Mouse (Mus musculus): Measurements from ENCODE around the gene Ina.
"Not testable (repeated sequence)": the region's sequence is repeated elsewhere in the genome, so short reads cannot be mapped to it uniquely, and the experiment has no call there.

The Ina gene

DNA sequence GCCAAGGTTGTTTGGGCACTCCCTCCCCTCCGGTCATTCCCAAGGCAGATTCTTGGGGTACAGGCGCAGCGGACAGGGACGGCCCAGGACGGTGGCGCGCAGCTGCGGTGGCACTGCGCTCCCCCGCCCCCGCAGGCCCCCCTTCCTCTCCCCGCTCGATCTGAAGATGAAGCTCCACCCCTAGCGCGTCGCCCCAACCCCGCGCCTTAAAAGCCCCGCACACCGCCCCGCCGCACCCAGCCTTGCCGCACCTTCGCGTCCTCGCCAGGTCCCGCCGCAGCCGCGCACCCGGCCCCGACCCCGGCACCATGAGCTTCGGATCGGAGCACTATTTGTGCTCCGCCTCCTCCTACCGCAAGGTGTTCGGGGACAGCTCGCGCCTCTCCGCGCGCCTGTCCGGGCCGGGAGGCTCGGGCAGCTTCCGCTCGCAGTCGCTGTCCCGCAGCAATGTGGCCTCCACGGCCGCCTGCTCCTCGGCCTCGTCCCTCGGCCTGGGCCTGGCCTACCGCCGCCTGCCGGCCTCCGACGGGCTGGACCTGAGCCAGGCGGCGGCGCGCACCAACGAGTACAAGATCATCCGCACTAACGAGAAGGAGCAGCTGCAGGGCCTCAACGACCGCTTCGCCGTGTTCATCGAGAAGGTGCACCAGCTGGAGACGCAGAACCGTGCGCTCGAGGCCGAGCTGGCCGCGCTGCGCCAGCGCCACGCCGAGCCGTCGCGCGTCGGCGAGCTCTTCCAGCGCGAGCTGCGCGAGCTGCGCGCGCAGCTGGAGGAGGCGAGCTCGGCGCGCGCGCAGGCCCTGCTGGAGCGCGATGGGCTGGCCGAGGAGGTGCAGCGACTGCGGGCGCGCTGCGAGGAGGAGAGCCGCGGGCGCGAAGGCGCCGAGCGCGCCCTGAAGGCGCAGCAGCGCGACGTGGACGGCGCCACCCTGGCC, at the start of gene Ina, which contains the start of gene Nt5c2:
Gene Ina (plus strand): TSS at position 252 of the 935 bp plus-strand sequence.
Gene Nt5c2 (minus strand): TSS at position 707 of the 935 bp plus-strand sequence.
- DNase-seq, result no peak

DNA sequence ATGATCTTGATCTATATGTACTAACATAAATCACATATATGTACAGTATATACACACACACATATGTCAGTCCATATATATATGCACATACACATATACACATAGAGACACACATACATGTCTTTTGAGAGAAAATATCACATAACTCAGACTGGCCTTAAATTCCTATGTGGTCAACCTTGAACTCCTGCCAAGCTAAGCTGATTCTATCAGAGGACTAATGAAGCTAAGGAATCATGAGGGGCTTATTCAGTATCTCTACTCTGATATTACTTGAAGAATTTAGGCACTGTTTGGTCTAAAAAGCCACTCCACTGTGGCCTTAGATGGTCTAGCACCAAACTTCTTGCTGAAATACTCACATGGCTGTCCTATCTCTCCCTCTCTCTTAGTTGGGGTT, 49.0 kb upstream of the Ina start:
- no peak for DNase-seq

DNA sequence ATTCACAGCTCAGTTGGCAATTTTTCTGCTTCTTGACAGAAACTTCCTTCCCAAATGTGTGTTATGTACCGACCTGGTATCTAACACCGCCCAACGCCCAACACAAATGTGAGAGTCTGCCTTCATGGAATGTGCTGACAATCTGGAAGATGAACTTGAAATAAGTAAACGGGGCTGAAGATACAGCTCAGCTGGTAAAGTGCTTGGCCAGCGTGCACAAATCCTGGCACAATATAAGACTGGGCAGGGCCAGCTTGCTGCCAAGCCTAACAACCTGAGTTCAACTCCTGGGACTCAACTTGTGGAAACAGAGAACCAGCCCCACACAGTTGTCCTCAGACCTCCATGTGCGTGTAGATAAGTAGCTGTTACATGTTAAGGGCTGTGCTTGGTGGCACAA, 48.2 kb upstream of the Ina start:
- DNase-seq, result no peak

DNA sequence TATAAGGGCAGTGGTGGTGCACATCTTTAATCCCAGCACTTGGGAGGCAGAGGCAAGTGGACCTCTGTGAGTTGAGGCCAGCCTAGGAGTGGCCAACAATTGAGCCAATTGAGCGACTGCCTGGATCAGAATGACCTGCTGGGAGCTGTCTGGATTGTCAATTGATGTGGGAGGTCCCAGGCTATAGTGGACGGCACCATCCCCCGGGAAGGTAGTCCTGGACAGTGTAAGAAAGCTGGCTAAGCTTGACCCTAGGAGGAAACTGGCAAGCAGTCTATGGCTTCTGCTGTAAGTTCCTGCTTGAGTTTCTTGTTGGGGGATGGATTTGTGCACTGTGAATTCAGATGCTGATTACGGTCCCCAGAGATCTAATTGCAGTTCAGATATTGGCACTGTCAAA, 46.6 kb upstream of the Ina start:
- no peak for DNase-seq

DNA sequence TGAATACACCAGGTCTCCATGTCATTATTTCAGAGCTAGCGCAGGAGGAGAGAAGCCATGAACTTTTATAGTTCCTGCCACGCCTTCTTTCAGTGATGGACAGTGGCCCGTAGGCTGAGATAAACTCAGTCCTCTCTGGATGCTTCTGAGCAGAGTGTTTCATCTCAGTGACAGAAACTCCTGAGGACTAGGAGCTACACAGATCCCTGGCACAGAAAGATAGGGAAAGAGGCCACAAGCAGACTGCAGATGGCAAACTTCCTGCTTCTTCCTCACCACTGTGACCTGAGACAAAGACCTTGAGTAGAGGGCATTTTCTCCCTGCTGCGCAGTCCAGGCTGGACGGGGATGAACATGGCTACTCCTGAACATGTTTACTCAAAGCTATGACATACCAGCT, 45.7 kb upstream of the Ina start:
- no peak for DNase-seq

DNA sequence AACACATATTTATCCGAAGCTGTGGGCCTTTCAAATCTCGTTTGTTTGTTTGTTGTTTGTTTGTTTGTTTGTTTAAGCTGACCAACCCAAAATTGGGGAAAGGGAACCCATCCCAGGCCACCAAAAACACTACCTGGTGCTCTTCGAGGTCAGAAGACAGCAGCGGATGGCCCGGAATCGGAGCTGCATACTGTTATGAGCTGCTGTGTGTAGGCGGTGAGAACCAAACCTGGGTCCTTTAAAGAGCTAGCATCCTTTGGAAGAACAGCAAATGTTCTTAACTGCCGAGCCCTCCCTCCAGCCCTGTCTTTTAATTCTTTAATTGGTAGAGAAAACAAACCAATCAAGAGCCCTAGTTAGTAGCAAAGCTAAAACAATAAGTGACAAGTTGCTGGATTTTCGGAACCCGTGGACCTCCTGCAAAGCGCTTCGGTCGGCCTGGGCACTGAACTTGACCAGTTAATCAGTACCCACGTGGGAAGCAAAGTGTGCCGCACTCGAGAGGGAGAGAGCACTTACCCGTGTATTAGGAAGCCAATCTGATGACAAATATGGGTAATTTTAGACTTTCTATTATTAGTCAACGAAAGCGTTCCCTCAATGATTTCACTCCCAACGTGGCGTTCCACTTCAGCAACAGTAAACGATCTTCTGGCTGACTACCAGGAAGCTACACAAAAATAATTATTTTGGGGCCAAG, 45.1 kb upstream of the Ina start:
- peak; percentile 65 to 74 for DNase-seq

DNA sequence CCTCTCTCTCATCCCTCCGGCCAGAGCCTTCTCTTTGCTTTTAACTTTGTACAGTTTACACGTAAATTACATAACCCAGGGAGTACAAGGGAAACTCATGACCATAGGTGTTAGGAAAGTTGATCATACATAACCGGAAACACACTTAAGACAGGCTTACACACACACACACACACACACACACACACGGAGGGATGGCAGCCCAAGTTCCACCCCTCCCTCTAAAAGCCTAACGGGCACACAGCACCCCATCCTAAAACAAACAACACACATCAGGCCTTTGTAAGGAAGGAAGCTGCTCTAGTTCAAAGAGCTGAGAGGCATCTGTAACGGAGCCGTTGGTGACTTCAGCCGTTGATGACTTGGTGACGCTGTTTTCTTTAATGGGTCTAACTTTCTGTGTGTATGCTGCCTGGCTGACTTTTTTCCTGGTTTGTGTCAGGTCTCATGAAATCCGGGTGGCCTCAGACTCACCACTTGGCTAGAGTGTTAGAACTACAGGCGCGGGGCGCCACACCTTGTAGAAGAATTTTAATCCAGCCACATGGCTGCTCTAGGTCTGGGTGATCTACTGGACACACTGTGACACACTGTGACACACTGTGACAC, 44.3 kb upstream of the Ina start:
- DNase-seq, result peak; percentile 53 to 68

DNA sequence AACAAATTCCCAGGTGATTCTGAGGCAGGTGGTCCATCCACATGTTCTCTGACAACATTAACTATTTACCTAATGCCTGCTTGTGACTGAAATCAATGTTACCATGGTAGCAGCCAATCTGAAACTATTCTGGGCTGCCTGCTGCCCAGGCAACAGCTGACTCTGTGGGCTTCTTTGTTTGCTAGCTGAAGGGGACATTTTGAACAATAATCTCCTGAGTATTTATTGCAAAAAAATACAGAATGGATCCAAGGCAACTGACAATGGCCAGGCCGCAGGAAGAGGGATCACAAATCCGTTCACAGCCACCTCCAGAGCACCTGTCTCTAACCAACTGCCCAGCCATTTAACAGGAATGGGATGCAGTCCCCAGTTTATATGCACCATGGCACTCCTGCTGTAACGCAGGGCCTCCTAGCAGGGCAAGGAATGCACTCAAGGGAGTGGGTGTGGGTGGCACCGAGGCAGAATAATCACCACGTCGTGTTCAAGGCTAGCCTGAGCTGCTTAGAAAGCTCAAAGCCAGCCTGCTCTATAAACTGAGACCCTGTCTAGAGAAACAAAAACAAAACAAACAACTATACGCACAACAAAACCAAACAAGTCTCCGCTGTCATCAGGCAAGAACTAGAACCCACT, 43.3 kb upstream of the Ina start:
- no peak for DNase-seq

DNA sequence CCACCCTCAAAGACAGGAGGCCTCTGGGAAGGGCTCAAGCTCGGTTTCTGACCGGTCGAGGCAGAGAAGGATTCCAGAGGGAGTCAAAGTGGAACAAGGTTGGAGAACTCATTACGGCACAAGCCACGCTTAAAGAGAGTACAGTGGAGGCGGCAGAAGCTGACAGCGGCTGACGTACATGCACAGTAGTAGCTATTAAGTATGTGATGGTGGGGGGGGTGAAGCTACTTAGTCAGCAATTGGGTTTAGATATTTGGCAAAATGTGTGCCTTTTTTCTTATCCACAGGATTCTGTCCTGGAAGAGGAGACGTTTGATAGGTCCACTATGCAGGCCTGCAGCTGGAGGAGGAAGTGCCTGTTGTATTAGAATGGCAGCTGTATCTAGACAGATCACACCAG, 42.8 kb upstream of the Ina start:
- DNase-seq, result no peak

DNA sequence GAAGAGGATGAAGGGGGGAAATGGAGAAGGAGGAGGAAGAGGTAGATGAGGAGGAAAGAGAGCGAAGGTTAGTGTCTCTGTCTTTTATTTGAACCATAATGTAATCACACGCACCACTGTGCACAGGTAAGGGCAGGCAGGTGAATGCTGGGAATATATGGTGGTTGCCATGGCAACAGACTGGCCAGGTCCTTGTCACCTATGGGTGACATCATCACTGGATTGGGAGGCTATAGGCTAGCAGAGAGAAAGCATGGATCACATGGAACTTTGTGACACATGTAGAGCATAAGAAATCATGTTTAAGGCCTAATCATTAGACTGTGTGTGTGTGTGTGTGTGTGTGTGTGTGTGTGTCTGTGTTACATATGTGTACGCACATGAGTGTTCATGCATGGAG, 42.3 kb upstream of the Ina start:
- no peak for DNase-seq

DNA sequence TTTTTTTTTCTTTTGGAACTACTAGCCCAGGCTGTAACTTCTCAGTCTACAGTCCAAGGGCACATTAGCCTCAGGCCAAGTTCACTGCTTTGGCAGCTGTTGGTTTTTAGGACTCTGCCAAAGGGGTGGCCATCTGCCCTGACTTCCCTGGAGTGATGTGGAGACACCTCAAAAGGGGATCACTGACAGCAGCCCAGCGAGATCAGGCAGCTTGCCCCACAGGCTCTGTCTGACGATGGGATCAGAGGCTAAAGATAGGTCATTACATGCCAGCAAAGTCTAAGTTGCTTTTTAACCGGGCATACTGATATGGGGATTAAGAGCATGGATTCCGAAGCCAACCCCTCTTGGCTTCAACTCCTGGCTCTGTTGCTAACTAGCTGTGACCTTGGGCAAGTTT, 38.9 kb upstream of the Ina start:
- DNase-seq, result peak; percentile 54 to 66

DNA sequence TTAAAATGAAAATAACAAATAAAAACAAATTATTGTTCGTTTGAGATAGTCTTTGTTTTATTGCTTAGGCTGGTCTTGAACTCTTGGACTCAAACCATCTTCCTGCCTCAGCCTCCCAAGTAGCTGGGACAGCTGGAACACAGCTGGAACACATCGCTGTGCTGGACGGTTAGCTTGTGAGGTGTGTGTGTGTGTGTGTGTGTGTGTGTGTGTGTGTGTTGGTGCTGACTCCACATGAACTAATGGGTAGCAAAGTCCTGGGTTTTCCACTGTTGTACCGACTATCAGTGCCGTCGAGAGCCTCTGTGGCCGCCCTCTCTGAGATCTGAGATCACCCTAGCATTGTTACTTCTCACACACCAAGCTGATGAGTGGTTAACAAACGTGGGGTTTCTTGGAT, 38.5 kb upstream of the Ina start:
- no peak for DNase-seq

DNA sequence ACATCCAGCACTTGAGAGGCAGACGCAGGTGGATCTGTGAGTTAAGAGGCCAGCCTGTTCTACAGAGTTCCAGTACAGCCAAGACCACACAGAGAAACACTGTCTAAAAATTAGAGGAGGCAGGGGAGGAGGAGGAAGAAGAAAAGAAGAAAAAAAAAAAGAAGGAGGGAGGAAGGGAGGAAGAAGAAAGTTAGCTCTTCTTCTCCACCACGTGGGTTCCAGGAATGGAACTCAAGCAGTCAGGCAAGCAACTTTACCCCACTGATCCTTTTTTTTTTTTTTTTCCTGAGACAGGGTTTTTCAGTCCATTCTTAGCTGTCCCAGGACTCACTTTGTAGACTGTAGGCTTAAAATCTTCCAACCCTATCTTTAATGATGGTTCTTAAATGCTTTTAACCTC, 37.8 kb upstream of the Ina start:
- DNase-seq, result no peak

DNA sequence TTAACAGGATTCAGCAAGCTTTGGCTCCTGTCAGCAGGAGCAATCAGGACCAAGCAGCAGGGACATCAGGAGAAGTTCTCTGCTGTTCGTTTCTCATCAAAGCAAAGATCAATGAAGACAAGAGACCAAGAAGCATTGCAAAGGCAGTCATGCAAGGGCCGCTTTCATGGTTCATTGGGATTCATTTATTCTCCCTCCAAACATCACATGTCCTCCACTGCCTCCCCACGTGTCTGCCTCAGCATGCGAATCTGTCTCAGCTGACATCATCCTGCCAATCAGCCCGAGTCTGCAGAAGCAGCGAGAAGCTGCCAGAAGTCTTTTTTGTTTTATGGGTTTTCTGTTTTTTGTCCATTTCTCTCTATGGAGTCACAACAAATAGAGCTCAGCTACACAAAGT, 37.0 kb upstream of the Ina start:
- no peak for DNase-seq

DNA sequence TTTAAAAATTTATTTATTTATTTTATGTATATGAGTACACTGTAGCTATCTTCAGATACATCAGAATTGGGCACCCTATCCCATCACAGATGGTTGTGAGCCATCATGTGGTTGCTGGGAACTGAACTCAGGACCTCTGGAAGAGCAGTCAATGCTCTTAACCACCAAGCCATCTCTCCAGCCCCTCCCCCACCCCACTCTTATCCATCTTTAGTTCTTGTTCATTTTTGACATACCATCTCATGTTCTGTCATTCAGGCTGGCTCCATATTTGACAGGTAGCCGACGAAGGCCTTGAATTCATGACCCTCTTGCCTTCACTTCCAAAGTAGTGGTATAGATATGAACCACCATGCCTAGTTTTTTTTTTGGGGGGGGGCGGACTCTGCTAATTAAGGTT, 36.4 kb upstream of the Ina start:
- DNase-seq, result not testable (repeated sequence)

DNA sequence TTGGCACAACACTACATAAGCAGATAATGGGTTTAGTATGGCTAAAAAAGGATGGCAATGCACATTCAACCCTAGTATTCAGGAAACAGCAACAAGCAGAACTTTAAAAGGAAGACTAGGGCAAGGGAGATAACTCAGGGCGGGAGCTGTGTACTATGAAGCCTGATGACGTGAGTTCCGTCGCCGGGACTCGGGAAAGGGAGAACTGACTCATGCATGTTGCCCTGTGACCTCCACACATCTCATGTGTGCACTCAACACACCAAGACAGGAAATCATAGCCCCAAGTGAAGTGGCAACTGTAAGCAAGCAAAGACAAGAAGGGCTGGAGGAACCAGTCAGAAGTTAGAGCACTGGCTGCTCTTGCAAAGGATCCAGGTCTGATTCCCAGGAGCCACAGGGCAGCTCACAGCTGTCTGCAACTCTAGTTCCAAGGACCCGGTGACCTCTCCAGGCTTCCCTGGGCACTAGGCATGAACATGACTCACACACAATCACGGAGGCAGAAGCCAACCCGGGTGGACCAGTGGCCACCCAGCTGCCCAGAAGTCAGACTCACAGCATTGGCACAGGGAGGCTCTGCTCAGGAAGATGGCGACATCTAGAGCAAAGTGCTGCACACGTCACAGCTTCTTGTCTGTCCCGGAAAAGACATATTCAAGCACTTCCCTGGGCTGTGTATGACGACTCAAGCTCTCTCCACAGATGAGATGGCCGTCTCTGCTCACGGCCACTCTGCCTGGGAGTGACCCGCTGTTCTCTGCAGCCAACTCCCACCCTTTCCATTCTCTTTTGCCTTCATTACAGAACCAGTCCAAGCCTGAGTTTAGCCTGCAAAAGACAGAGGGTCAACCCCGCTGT, 35.3 kb upstream of the Ina start:
- DNase-seq, result peak in 1 of 2 experiments; percentile 46

DNA sequence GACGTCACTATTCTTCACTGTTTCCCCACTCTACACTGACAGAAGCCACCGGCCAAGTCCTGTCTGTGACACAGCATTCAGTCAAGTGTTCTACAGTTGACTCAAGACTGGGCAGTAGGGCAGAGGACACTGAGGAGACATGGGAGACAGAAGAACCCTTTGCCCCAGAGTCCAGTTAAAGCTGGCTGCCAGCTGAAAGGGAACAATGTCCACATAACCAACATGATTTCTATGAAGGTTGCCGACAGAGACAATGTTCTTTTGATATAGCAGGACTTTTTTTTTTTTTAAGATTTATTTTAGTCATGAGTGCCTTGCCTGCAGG, 34.8 kb upstream of the Ina start:
- DNase-seq, result no peak

DNA sequence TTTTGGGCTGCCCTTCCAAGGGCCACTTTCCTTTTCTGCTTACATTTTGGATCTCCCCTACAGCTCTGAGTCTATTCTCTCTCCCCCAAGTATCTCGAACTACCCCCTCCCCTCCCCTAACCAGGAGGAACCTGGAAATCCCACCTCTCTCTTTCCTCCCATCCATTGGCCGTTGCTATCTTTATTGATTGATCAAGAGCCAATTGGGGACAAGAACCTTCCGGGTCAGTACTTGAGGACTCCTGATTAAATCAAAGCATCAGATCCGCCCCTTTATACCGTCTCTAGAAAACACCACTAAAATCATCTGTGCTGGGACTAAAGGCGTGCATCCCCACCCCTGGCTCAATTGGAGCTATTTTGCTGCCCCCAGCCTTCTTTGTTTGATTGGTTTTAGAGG, 33.0 kb upstream of the Ina start:
- no peak for DNase-seq

DNA sequence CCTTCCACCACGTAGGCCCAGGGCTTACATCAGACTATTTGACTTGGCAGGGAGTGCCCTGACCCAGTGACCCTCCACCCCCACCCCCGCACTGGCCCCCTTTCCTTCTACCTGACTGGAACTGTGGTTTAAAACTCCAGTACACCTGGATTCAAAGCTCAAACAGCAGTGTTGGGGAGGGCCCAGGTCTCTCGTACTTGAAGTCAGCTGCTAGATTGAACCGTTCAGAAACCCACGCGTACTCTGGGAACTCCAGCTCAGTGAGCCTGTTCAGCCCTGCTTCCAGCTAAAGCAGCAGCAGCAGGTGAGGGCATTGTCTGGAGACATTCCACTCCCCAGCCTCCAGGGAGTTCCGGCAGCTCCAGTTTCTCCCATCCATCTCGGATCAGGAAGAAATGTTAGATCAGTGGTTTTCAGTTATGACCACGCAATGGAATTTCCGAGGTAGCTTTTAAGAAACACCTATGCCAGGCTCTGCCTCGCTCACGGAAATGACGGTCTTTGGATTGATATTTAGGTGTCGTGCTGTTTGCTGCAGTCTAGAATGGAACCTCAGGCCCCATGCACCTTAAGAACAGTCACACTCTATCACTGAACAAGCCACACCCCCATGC, 31.0 kb upstream of the Ina start:
- DNase-seq, result no peak

DNA sequence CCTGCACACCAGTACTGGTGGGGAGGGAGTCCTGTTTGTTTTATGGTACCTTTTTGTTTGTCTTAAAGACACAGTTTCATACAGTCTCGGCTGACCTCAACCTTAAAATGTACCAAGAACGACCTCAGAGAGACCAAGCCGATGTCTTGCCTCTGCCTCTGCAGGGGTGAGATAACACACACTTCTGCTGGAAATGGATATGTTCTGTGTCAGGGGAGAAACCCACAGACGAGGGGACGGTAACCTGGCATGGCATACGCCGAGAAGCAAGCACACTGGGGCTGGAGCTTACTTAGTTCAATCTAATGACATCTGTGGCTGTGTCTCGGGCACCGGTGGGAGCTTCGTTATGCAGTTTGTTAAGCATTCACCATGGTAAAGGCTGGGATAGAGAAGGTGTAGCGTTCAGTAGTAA, 30.5 kb upstream of the Ina start:
- no peak for DNase-seq

DNA sequence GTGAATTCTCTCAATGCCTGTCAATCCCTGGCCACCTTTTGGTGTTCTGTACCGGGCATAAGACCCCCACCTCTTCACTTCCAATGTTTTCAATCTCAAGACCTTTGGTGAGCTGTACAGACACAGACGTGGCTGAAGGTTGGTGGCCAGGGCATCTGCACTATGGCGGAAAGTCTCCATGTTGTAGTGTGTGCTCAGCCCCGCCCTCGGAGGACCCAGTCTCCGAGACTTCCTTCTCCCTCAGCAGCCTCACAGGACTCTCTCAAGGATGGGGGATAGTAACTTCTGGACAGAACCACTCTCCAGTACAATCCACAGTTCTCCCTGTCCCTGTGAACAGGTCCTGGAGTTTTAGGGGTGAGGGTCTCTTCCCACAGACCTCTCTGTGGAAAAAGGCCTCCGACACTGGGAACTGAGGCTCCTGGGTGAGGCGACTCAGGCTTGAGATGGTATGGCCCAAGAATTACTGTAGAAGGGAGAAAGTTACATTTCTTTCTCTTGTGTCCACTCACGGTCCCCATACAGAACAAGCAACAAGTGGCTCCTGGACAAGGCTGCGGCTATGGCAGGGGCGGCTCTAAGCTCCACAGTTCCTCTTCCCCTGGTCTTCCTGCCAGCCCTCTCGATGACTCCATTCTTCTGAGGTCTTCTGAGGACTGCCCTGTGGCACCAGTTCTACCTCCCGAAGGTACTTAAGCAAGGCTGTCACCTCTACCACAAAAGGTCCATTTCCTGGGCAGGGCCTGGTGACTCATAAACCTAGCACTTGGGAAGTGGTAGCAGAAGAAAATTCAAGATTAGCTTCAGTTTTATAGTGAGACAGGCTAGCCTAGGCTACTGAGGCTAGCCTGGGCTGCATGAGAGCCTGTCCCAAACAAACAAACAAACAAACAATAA, 29.5 kb upstream of the Ina start:
- peak; percentile 72 to 79 for DNase-seq
